ENCODE assay signal across 8 mouse cellular contexts in the genomic region with DNA sequence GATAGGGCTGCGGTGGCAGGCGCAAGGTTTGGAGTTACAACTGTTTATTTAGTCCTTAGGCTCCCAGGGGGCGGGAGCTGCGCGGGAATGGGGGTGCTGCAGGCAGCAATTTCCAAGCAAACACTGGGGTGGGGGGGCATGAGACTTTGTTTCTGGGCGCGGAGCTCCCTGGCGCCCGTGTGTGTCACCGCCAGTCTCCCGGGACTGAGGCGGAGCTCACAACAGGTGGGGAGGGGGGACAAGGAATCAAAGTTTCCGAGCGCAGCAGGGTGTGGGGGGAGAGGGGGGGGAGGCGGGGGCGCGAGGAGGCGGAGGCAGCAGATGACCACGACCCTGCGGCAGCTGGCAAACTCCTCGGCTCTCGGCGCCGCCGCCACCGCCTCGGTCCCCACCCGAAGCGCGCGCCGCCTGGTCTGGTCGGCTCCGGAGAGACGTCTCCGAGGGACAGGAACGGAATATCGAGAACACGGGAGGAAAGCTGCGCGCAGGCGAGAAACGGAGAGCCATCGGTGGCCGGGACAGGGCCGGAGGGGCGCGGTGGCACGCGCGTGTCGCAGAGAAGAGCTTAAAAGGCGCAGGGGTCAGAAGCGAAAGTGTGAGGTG. TPM values are rescaled to one million over a fixed set of nuclear protein-coding genes. Genes with fewer than 3 reads are reported as not detected.
A peak's percentile ranks its signal among the peaks of the same experiment; 100 is the strongest.
DNase-seq lines count a peak whose midpoint lies in the region; ATAC-seq lines count a peak whose summit lies in the region.

No protein-coding gene starts in this region.

- peaks cover 4% of the 10 kb centered on the region; the same call in 1 of the 2 replicates for H3K4me1 ChIP-seq in intestine, embryonic 15.5 days (replicated peaks)
- peaks cover 30% of the 10 kb centered on the region for H3K4me1 ChIP-seq in limb, embryonic 13.5 days
- H3K4me1 ChIP-seq in midbrain, embryonic 13.5 days (replicated peaks), result peaks cover 36% of the 10 kb centered on the region

- H3K9ac ChIP-seq in intestine, embryonic 15.5 days, result peak overlapping the region; percentile 94
- H3K9ac ChIP-seq in limb, embryonic 13.5 days, result peak overlapping the region; percentile 96
- peak overlapping the region; percentile 93 for H3K9ac ChIP-seq in midbrain, embryonic 13.5 days (replicated peaks)

- ATAC-seq in cerebellum, adult (ENCODE audit: insufficient number of reproducible peaks, low FRiP score, low TSS enrichment), result no peak
- ATAC-seq in intestine, embryonic 15.5 days, result peak; percentile 80
- ATAC-seq in limb, embryonic 13.5 days (ENCODE audit: low FRiP score, low read depth), result peak; percentile 78
- ATAC-seq in midbrain, embryonic 13.5 days, result peak; percentile 68

- under 1% methylated on average over 50 of the region's 54 CpGs for WGBS in intestine, embryonic 15.5 days
- WGBS in limb, embryonic 13.5 days, result under 1% methylated on average over 48 of the region's 54 CpGs
- WGBS in midbrain, embryonic 13.5 days, result under 1% methylated on average over 54 of the region's 54 CpGs

- H3K36me3 ChIP-seq in intestine, embryonic 15.5 days, result no peaks in the 10 kb centered on the region
- 0 out of 2 replicates have a peak, but pooled peaks cover under 1% of the 10 kb centered on the region for H3K36me3 ChIP-seq in limb, embryonic 13.5 days
- no peaks in the 10 kb centered on the region for H3K36me3 ChIP-seq in midbrain, embryonic 13.5 days

- no peaks in the 10 kb centered on the region for H3K9me3 ChIP-seq in intestine, embryonic 15.5 days
- no peaks in the 10 kb centered on the region for H3K9me3 ChIP-seq in limb, embryonic 13.5 days
- no peaks in the 10 kb centered on the region for H3K9me3 ChIP-seq in midbrain, embryonic 13.5 days

- DNase-seq in cerebellum, adult 11 months, result peak; percentile 32
- DNase-seq in cerebellum, postnatal 25 days, result peak; percentile 34 to 61
- DNase-seq in gastrocnemius, postnatal 25 days, result peak; percentile 56
- peak; percentile 19 to 79 for DNase-seq in spleen, postnatal 4 days (ENCODE audit: low spot score in 2 of 2)

- H3K27me3 ChIP-seq in intestine, embryonic 15.5 days (replicated peaks), result no peaks in the 10 kb centered on the region
- H3K27me3 ChIP-seq in limb, embryonic 13.5 days, result no peaks in the 10 kb centered on the region
- H3K27me3 ChIP-seq in midbrain, embryonic 13.5 days, result no peaks in the 10 kb centered on the region

- peak overlapping the region; percentile 99 for H3K27ac ChIP-seq in intestine, embryonic 15.5 days
- peak overlapping the region; percentile 98 for H3K27ac ChIP-seq in limb, embryonic 13.5 days
- peak overlapping the region; percentile 99 for H3K27ac ChIP-seq in midbrain, embryonic 13.5 days

- peak overlapping the region; percentile 84 for H3K4me2 ChIP-seq in intestine, embryonic 15.5 days (replicated peaks)
- H3K4me2 ChIP-seq in limb, embryonic 13.5 days (replicated peaks), result peak overlapping the region; percentile 91
- H3K4me2 ChIP-seq in midbrain, embryonic 13.5 days (replicated peaks), result peak overlapping the region; percentile 100

- peak overlapping the region; percentile 81 for H3K4me3 ChIP-seq in intestine, embryonic 15.5 days (replicated peaks)
- H3K4me3 ChIP-seq in limb, embryonic 13.5 days, result peak overlapping the region; percentile 83
- peak overlapping the region; percentile 78 for H3K4me3 ChIP-seq in midbrain, embryonic 13.5 days (replicated peaks)

RNA-seq across cellular contexts. Expression of a gene that starts 1.4 kb away (rescaled TPM):
- total RNA-seq in gastrocnemius, postnatal 25 days (2021), result 10 to 100 TPM; 16.9 to 17.8 TPM
- polyA plus RNA-seq in intestine, embryonic 15.5 days (2015; fragmentation: Nextera tagmentation; extraction: Ambion mirVana), result 87.2 and 103 TPM in 2 replicates
- polyA plus RNA-seq in limb, embryonic 13.5 days (2015; fragmentation: Nextera tagmentation; extraction: Ambion mirVana), result 137 and 141 TPM in 2 replicates
- 68.3 and 70.4 TPM in 2 replicates for polyA plus RNA-seq in midbrain, embryonic 13.5 days (2015; fragmentation: Nextera tagmentation; extraction: Ambion mirVana)
